Mouse (Mus musculus): ENCODE measurements around the gene Ms4a18. TPM values are rescaled to one million over a fixed set of nuclear protein-coding genes. Genes with fewer than 3 reads are reported as not detected.

Ms4a18 gene
- polyA plus RNA-seq, 1 experiment: not detected

DNA sequence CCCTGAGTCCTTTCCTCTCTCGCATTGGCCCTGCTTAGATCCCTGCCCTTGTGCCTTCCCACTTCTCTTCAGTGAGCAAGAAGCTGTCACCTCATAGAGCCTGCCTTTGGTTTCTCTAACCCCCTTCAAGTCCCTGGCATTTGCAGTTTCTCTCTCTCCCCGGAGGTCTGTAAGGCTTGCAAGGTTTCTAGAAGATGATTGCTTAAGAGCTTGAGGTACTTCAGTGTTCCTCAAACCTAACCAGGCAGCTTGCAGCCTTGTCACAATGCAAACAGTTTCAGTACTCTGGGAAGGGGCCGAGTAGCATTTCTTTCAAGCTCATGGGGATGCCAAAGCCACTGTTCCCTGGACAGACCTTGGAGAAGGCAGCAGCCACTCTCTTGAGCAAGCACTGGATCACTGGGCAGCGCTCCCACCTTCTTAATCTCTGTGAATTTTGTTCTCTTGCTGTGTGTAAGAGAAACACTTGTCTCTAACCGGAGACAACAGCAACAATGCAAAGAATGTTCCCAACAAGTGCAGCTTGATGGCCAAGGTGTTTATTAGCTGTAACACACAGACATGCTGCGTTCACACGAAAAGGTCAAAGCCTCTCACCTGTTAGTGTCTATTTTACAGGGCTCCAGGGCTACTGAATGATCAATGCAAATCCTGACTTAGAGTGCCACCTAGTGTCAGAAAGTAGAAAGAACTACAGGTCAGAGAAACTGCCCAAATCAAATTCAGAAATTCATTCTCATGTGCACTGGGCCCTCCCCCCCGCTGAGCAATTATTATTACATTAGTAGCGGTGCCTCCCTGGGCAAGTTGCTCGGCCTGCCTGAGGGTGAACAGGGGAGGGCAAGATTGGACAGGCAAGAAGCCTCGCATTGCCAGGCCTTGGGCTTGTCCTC lies 58.5 kb downstream of the Ms4a18 start:
- peak; percentile 84 for DNase-seq (ENCODE audit: low read depth)
- TF ChIP-seq CTCF (IDR thresholded peaks at IDR 0.05; ENCODE audit: borderline replicate concordance, extremely low read depth, insufficient read depth, insufficient read length) (peak; percentile 62; the same call in 1 of the 2 replicates), POLR2A (IDR thresholded peaks at IDR 0.05; ENCODE audit: borderline replicate concordance, extremely low read depth, insufficient read depth, insufficient read length, poor library complexity, severe bottlenecking) (no peak)

DNA sequence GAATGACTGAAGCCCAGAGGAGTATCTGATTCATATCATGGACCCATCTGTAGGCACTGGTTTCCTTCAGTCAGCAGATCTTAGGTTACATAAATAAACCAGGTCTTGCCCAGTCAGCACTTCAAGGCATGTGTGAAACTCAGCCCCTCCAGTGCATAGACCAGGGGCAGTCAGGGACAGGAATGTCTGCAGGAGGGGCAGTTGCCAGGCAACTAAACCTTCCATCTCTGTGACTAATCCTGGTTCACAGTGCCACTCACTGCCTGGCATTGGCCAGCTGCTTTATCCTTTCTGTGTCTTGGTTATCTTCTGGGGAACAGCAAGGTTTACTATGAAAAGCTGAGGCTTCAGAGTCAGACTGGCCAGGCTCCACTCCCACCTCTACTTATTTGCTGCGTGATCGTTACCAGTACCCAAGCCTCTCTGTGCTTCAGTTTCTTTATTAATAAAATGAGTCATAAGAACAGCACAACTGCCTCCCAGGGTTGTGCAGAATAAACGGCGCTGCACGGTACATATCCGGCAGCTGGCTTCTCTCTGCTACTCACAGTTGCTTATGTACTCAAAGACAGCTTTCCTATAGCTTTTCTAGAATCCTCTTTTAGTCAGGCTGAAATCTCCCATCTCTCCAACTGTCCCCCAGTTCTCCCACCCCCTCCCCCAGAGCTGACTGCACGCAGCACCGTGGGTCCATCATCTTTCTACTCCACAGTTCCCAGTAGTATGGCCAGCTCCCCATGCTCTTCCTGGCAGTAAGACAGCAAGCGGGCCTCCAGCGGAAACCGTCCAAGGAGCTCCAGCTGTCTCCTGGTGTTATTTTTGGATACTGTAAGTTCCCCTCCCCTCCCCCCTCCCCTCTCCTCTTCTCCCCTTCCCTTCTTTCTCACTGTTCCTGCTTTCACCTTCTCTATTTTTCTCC lies 65.6 kb downstream of the Ms4a18 start:
- no peak for TF ChIP-seq CTCF (IDR thresholded peaks at IDR 0.05; ENCODE audit: borderline replicate concordance, extremely low read depth, insufficient read depth, insufficient read length)
- TF ChIP-seq POLR2A (IDR thresholded peaks at IDR 0.05; ENCODE audit: borderline replicate concordance, extremely low read depth, insufficient read depth, insufficient read length, poor library complexity, severe bottlenecking): no peak
- DNase-seq (ENCODE audit: low read depth): peak; percentile 65

DNA sequence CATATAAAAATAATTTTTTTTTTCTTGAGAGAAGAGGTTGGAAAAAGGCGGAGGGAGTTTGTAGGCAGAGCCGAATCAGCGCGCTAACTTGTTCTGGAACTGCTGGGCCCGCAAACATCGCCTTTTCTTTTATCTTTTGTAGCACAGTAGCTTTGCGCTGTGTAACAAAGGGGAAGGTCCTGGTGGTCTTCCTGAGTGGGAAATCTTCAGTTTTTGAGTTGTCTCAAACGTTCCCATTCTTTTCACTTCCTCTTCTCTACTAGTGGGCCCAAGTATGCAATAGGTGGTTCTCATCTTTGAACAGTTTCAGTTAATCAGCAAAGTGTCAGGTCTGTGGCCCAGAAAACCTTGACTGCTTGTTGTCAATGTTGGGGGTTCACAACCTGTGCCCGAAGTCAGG lies 68.3 kb downstream of the Ms4a18 start:
- DNase-seq (ENCODE audit: low read depth): no peak

DNA sequence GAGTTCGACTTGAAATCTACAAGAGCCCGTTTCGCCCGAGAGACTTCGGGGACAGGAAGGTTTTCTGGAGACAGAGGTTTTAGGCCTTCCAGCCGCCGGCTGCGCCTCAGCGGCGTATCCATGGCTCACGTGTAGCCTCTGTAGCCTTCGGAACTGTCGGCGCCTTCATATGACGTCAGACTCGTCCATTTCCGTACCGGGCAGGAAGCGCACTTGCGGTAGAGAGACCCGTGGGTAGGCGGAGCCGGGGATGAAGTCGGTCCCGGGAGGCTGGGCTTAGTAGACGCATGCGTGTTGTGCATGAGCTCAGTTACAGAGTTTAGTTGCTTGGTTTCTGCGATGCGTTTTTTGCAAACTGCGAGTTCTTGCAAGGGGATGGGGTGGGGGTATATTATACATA lies 68.7 kb downstream of the Ms4a18 start, which contains the start of gene Ccdc86:
Gene Ccdc86, minus strand, starts transcription at position 155 of the 400 bp plus-strand sequence.
- TF ChIP-seq POLR2A (IDR thresholded peaks at IDR 0.05; ENCODE audit: borderline replicate concordance, extremely low read depth, insufficient read depth, insufficient read length, poor library complexity, severe bottlenecking): peak; percentile 39; the same call in 1 of the 2 replicates
- no peak for TF ChIP-seq CTCF (IDR thresholded peaks at IDR 0.05; ENCODE audit: borderline replicate concordance, extremely low read depth, insufficient read depth, insufficient read length)
- peak; percentile 100 for DNase-seq (ENCODE audit: low read depth)

More for the DNA sequence above, 68.3 kb downstream of the Ms4a18 start:
- TF ChIP-seq POLR2A (IDR thresholded peaks at IDR 0.05; ENCODE audit: borderline replicate concordance, extremely low read depth, insufficient read depth, insufficient read length, poor library complexity, severe bottlenecking): no peak
- TF ChIP-seq CTCF (IDR thresholded peaks at IDR 0.05; ENCODE audit: borderline replicate concordance, extremely low read depth, insufficient read depth, insufficient read length): no peak

DNA sequence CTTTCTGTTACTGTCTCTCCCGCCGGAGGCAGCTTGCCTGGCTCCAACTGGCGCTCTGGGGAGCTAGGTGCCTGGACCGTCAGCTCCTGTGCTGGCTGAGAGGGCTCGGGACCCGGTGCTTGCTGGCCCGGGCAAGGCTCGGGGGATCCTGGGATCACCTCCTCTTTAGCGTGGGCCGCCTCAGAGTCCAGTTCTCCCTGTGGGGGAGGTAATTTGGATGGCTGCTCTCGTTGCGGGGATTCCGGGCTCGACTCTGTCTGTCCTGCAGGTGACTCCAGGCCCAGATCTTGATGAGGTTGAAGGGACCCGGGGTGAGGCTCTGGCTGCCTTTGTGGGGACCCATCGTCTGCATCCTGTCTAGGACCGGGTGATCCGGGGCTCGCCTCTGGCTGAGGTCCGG lies 69.4 kb downstream of the Ms4a18 start:
- no peak for DNase-seq (ENCODE audit: low read depth)
- TF ChIP-seq POLR2A (IDR thresholded peaks at IDR 0.05; ENCODE audit: borderline replicate concordance, extremely low read depth, insufficient read depth, insufficient read length, poor library complexity, severe bottlenecking) (no peak), CTCF (IDR thresholded peaks at IDR 0.05; ENCODE audit: borderline replicate concordance, extremely low read depth, insufficient read depth, insufficient read length) (no peak)

DNA sequence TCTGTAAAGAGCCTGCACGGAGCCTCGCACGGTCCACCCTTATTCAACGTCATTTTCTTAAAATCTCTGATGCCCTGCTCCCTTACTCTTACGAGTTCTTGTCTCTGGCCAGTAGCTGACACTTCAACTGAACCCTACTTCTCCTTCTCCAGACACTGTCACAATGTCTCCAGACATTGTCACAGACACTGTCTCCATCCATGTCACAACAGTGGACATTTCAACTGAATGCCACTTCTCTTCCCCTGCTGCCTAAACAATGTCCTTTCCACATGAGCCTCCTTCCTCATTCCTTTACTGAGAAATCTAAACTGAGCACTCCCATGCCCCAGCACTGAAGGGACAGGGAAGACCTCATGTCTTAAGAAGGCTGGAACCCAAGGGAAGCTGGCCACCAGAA lies 70.6 kb downstream of the Ms4a18 start:
- DNase-seq (ENCODE audit: low read depth): no peak
- no peak for TF ChIP-seq CTCF (IDR thresholded peaks at IDR 0.05; ENCODE audit: borderline replicate concordance, extremely low read depth, insufficient read depth, insufficient read length)
- no peak for TF ChIP-seq POLR2A (IDR thresholded peaks at IDR 0.05; ENCODE audit: borderline replicate concordance, extremely low read depth, insufficient read depth, insufficient read length, poor library complexity, severe bottlenecking)

Other genes with a start within 250 kb of the Ms4a18 start
- not detected in 2 replicates for gene Cd6, start 188.0 kb downstream of the Ms4a18 start, polyA plus RNA-seq (2012; rRNA removed)
- gene Slc15a3, start 178.3 kb downstream of the Ms4a18 start, polyA plus RNA-seq (2012; rRNA removed): 0.61 and 1.0 TPM in 2 replicates
- 292 and 301 TPM in 2 replicates for gene Tmem132a, start 148.1 kb downstream of the Ms4a18 start, polyA plus RNA-seq (2012; rRNA removed)
- 41.9 and 47.1 TPM in 2 replicates for gene Tmem109, start 136.0 kb downstream of the Ms4a18 start, polyA plus RNA-seq (2012; rRNA removed)
- 341 and 452 TPM in 2 replicates for gene Prpf19, start 122.8 kb downstream of the Ms4a18 start, polyA plus RNA-seq (2012; rRNA removed)
- 0.13 and 0.16 TPM in 2 replicates for gene Zp1, start 97.4 kb downstream of the Ms4a18 start, polyA plus RNA-seq (2012; rRNA removed)
- gene Ptgdr2, start 80.9 kb downstream of the Ms4a18 start, polyA plus RNA-seq (2012; rRNA removed): 0.30 and 0.44 TPM in 2 replicates
- gene Ccdc86, start 68.8 kb downstream of the Ms4a18 start, polyA plus RNA-seq (2012; rRNA removed): 6.2 and 6.3 TPM in 2 replicates
- not detected in 2 replicates for gene Ms4a10, start 43.4 kb downstream of the Ms4a18 start, polyA plus RNA-seq (2012; rRNA removed)
- not detected in 2 replicates for gene Ms4a15, start 24.8 kb downstream of the Ms4a18 start, polyA plus RNA-seq (2012; rRNA removed)
- not detected in 2 replicates for gene Ms4a8a, start 63.1 kb upstream of the Ms4a18 start, polyA plus RNA-seq (2012; rRNA removed)
- gene 1700017D01Rik, start 112.8 kb upstream of the Ms4a18 start, polyA plus RNA-seq (2012; rRNA removed): not detected in 2 replicates
- gene 1700025F22Rik, start 147.3 kb upstream of the Ms4a18 start, polyA plus RNA-seq (2012; rRNA removed): not detected in 2 replicates
- gene Ms4a13, start 178.7 kb upstream of the Ms4a18 start, polyA plus RNA-seq (2012; rRNA removed): not detected in 2 replicates
- gene Ms4a12, start 214.4 kb upstream of the Ms4a18 start, polyA plus RNA-seq (2012; rRNA removed): not detected in 2 replicates
- gene Ms4a1, start 248.2 kb upstream of the Ms4a18 start, polyA plus RNA-seq (2012; rRNA removed): not detected in 2 replicates